Mouse (Mus musculus) embryonic facial prominence, embryonic 14.5 days (tissue): ENCODE measurements at regions not wholly inside any gene's neighbourhood (a gene's known extent, or its start where the extent isn't known, plus 50 kb on each side); places are given as distances from the start of the nearest gene placed in this dataset.

Source experiments
- ATAC-seq: fragments of 200-750 bp; cut with Nextera tagmentation; 2 replicates; pipeline ENCODE4 v1.8.0; 2017; ENCODE audit warnings: low read depth, moderate number of reproducible peaks, moderate TSS enrichment
- DNase-seq: peaks from one replicate; pipeline ENCODE4 v3.0.0-alpha.2; 2015; ENCODE audit warnings: low spot score
- H3K27ac ChIP-seq: fragments of 300-500 bp; sonication (generic); replicated peaks from 2 replicates; pipeline ENCODE4 v1.5.1; 2014; ENCODE audit warnings: low read depth, mild to moderate bottlenecking, low read length, moderate library complexity
- H3K27me3 ChIP-seq: fragments of 300-500 bp; sonication (generic); replicated peaks from 2 replicates; pipeline ENCODE4 v1.6.1; 2014; ENCODE audit warnings: low read length; ENCODE audit not compliant: control insufficient read depth, insufficient read depth
- H3K36me3 ChIP-seq: fragments of 300-500 bp; sonication (generic); 2 replicates; pipeline ENCODE4 v1.6.1; 2014; ENCODE audit warnings: low read length, mixed read lengths; ENCODE audit not compliant: control insufficient read depth, insufficient read depth
- H3K4me1 ChIP-seq: fragments of 300-500 bp; sonication (generic); 2 replicates; pipeline ENCODE4 v1.6.1; 2014; ENCODE audit warnings: antibody characterized with exemption, low read length; ENCODE audit not compliant: control insufficient read depth, insufficient read depth
- H3K4me2 ChIP-seq: fragments of 300-500 bp; sonication (generic); 2 replicates; pipeline ENCODE4 v1.6.1; 2014; ENCODE audit warnings: low read depth, mild to moderate bottlenecking, low read length, moderate library complexity, mixed read lengths
- H3K4me3 ChIP-seq: fragments of 300-500 bp; sonication (generic); 2 replicates; pipeline ENCODE4 v1.5.1; 2014; ENCODE audit warnings: low read depth, mild to moderate bottlenecking, low read length
- H3K9ac ChIP-seq: fragments of 300-500 bp; sonication (generic); 2 replicates; pipeline ENCODE4 v1.6.1; 2014; ENCODE audit warnings: low read depth, mild to moderate bottlenecking, low read length, moderate library complexity, mixed read lengths
- H3K9me3 ChIP-seq: fragments of 300-500 bp; sonication (generic); 2 replicates; pipeline ENCODE4 v1.6.1; 2016; ENCODE audit warnings: low read length; ENCODE audit not compliant: control insufficient read depth
- WGBS: fragments of 180-500 bp; shearing (Covaris S2); extraction: QIAGEN DNeasy Blood & Tissue Kit; methylation state at CpG from one replicate; pipeline ENCODE4 v1.1.7; 2014; 5-methylcytosine and 5-hydroxymethylcytosine counted together

- no peak overlapping the region for H3K4me2 ChIP-seq
- WGBS = 76% methylated on average over 1 of the region's 1 CpGs
- DNase-seq = no peak
- ATAC-seq = no peak
- no peak overlapping the region for H3K4me3 ChIP-seq
- no peaks in the 10 kb centered on the region for H3K27me3 ChIP-seq
- no peaks in the 10 kb centered on the region for H3K36me3 ChIP-seq
- H3K9me3 ChIP-seq = no peaks in the 10 kb centered on the region
- no peak overlapping the region for H3K9ac ChIP-seq
- no peaks in the 10 kb centered on the region for H3K4me1 ChIP-seq
- no peak overlapping the region for H3K27ac ChIP-seq
These were observed 237.6 kb downstream of the Pax3 start for GRCm38 (mm10) chr1:77959309-77959708.

- WGBS = 65% methylated on average over 8 of the region's 8 CpGs
- DNase-seq (peak; percentile 67), ATAC-seq (peak; percentile 90)
- Histone ChIP-seq H3K4me1 (peaks cover 3% of the 10 kb centered on the region; the same call in 1 of the 2 replicates), H3K9me3 (no peaks in the 10 kb centered on the region), H3K27me3 (no peaks in the 10 kb centered on the region), H3K4me3 (no peak overlapping the region), H3K9ac (no peak overlapping the region), H3K27ac (no peak overlapping the region), H3K36me3 (no peaks in the 10 kb centered on the region), H3K4me2 (no peak overlapping the region)
These were observed 239.7 kb downstream of the Pax3 start for GRCm38 (mm10) chr1:77957156-77957767.

- H3K4me3 ChIP-seq = no peak overlapping the region
- no peak for ATAC-seq
- peaks cover 15% of the 10 kb centered on the region; the same call in 1 of the 2 replicates for H3K4me1 ChIP-seq
- no peaks in the 10 kb centered on the region for H3K36me3 ChIP-seq
- no peak overlapping the region for H3K4me2 ChIP-seq
- H3K27me3 ChIP-seq = no peaks in the 10 kb centered on the region
- no peak overlapping the region for H3K27ac ChIP-seq
- no peaks in the 10 kb centered on the region for H3K9me3 ChIP-seq
- no peak overlapping the region for H3K9ac ChIP-seq
- DNase-seq = no peak
- WGBS = 64% methylated on average over 2 of the region's 2 CpGs
These were observed 249.0 kb downstream of the Pax3 start for GRCm38 (mm10) chr1:77947894-77948293.

GRCm38 (mm10) chr1:77944327-77944645 is 252.6 kb downstream of the Pax3 start:
- Histone ChIP-seq H3K9me3 (no peaks in the 10 kb centered on the region), H3K27ac (no peak overlapping the region), H3K27me3 (no peaks in the 10 kb centered on the region), H3K36me3 (no peaks in the 10 kb centered on the region), H3K9ac (no peak overlapping the region), H3K4me2 (no peak overlapping the region), H3K4me1 (peaks cover 11% of the 10 kb centered on the region; the same call in 1 of the 2 replicates), H3K4me3 (no peak overlapping the region)
- DNase-seq (no peak), ATAC-seq (no peak)
- 24% methylated on average over 2 of the region's 2 CpGs for WGBS

GRCm38 (mm10) chr1:77943633-77944326 is 253.2 kb downstream of the Pax3 start:
- DNase-seq (no peak), ATAC-seq (no peak)
- H3K27ac ChIP-seq = no peak overlapping the region
- no peak overlapping the region for H3K9ac ChIP-seq
- H3K4me2 ChIP-seq = no peak overlapping the region
- no peak overlapping the region for H3K4me3 ChIP-seq
- H3K4me1 ChIP-seq = peaks cover 11% of the 10 kb centered on the region; the same call in 1 of the 2 replicates
- H3K9me3 ChIP-seq = no peaks in the 10 kb centered on the region
- H3K27me3 ChIP-seq = no peaks in the 10 kb centered on the region
- 46% methylated on average over 14 of the region's 14 CpGs for WGBS
- no peaks in the 10 kb centered on the region for H3K36me3 ChIP-seq

- no peak overlapping the region for H3K4me3 ChIP-seq
- H3K36me3 ChIP-seq = no peaks in the 10 kb centered on the region
- ATAC-seq (0 out of 2 replicates have a peak, but pooled peaks have one; percentile 41), DNase-seq (peak; percentile 68)
- no peaks in the 10 kb centered on the region for H3K9me3 ChIP-seq
- H3K4me2 ChIP-seq = no peak overlapping the region
- H3K9ac ChIP-seq = no peak overlapping the region
- no peak overlapping the region for H3K27ac ChIP-seq
- no peaks in the 10 kb centered on the region for H3K27me3 ChIP-seq
- peaks cover 11% of the 10 kb centered on the region; the same call in 1 of the 2 replicates for H3K4me1 ChIP-seq
- WGBS = 4% methylated on average over 5 of the region's 5 CpGs
These were observed 253.8 kb downstream of the Pax3 start for GRCm38 (mm10) chr1:77943101-77943500.

- H3K4me2 ChIP-seq = no peak overlapping the region
- no peak overlapping the region for H3K27ac ChIP-seq
- H3K36me3 ChIP-seq = no peaks in the 10 kb centered on the region
- DNase-seq = no peak
- no peaks in the 10 kb centered on the region for H3K4me1 ChIP-seq
- WGBS = 63% methylated on average over 6 of the region's 6 CpGs
- no peak overlapping the region for H3K9ac ChIP-seq
- H3K4me3 ChIP-seq = no peak overlapping the region
- no peak for ATAC-seq
- H3K9me3 ChIP-seq = no peaks in the 10 kb centered on the region
- H3K27me3 ChIP-seq = no peaks in the 10 kb centered on the region
These were observed 263.7 kb downstream of the Pax3 start for GRCm38 (mm10) chr1:77933095-77933766.

GRCm38 (mm10) chr1:77932226-77932625 is 264.7 kb downstream of the Pax3 start:
- no peaks in the 10 kb centered on the region for H3K9me3 ChIP-seq
- no peak overlapping the region for H3K4me3 ChIP-seq
- H3K36me3 ChIP-seq = no peaks in the 10 kb centered on the region
- ATAC-seq = no peak
- DNase-seq = no peak
- WGBS = 80% methylated on average over 5 of the region's 5 CpGs
- H3K4me2 ChIP-seq = no peak overlapping the region
- H3K4me1 ChIP-seq = no peaks in the 10 kb centered on the region
- H3K9ac ChIP-seq = no peak overlapping the region
- H3K27me3 ChIP-seq = no peaks in the 10 kb centered on the region
- no peak overlapping the region for H3K27ac ChIP-seq
